Mouse (Mus musculus): Measurements from ENCODE around the gene C3. TPM values are rescaled to one million over a fixed set of nuclear protein-coding genes. Genes with fewer than 3 reads are reported as not detected.

Gene C3
- 2.0 and 2.7 TPM in 2 replicates for polyA plus RNA-seq (2014; fragmentation: Nextera tagmentation; extraction: Ambion mirVana)

DNA sequence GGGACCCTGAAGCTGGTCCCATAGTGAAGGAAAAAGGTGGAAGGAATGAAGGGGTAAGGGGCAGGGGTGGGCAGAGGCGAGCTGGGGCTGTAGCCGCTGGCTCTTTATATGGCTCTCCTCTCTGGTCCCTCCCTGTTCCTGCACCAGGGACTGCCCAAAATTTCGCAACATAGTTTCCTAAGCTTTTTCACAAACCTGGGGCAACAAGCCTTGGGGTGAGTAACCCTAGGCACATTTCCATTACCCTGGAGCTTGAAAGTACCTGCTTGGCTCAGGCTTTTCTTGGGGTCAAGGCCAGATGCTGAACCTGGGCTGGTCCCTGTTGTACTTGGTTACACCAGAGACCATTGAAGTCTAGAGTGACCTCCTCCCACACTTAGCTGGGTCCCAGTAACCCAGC, at the start of gene C3:
TSS of gene C3 (minus strand) at position 123 of the 400 bp plus-strand sequence.
- Histone ChIP-seq H3K4me3 (replicated peaks; ENCODE audit: low read length) (no peak within 1 kb of the TSS), H3K27me3 (ENCODE audit: control insufficient read depth, insufficient read depth, low read length) (no peaks in the 10 kb centered on the region), H3K4me1 (replicated peaks; ENCODE audit: control insufficient read depth, insufficient read depth, low read length) (no peaks in the 10 kb centered on the region), H3K27ac (no peak within 1 kb of the TSS), H3K36me3 (replicated peaks; ENCODE audit: control insufficient read depth, insufficient read depth) (no peaks in the 10 kb centered on the region), H3K9me3 (ENCODE audit: control insufficient read depth, low read length) (no peaks in the 10 kb centered on the region), H3K9ac (no peak within 1 kb of the TSS), H3K4me2 (replicated peaks) (no peak within 1 kb of the TSS)
- ATAC-seq (ENCODE audit: low FRiP score) (no peak), DNase-seq (ENCODE audit: low spot score) (no peak)
- WGBS: 67% methylated on average over 3 of the region's 3 CpGs

DNA sequence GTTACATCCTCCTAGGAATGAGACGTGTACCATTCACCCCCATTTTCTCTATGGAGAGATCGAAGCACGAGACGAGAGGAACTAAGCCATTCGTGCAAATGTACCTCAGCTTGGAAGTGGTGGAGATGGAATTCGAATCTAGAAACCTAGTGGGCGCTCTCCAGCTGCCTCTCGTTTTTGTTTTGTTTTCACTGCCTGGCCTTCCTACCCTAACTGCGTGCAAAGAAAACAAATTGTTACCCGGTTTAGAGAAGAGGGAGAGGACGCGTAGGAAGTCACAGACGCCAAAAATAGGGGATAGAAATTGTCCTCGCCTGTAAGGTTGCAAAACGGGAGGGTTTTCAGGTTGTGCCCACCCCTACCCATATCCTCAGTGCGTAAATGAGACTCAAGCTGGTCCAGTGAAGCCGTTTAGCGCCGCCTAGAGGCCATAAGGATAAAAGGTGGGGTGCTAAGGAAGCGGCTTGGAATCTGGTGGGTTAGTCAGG, 48.7 kb upstream of the C3 start:
- H3K9me3 ChIP-seq (ENCODE audit: control insufficient read depth, low read length): no peaks in the 10 kb centered on the region
- H3K36me3 ChIP-seq (replicated peaks; ENCODE audit: control insufficient read depth, insufficient read depth): no peaks in the 10 kb centered on the region
- peak; percentile 86 for DNase-seq (ENCODE audit: low spot score)
- peak overlapping the region; percentile 59 for H3K4me2 ChIP-seq (replicated peaks)
- H3K4me1 ChIP-seq (replicated peaks; ENCODE audit: control insufficient read depth, insufficient read depth, low read length): peaks cover 10% of the 10 kb centered on the region
- peak; percentile 79 for ATAC-seq (ENCODE audit: low FRiP score)
- no peak overlapping the region for H3K27ac ChIP-seq
- under 1% methylated on average over 20 of the region's 20 CpGs for WGBS
- H3K9ac ChIP-seq: peak overlapping the region; percentile 52
- H3K27me3 ChIP-seq (ENCODE audit: control insufficient read depth, insufficient read depth, low read length): peaks cover 40% of the 10 kb centered on the region
- H3K4me3 ChIP-seq (replicated peaks; ENCODE audit: low read length): peak overlapping the region; percentile 40

GRCm38 (mm10) chr17:57275997-57276351, 48.0 kb upstream of the C3 start:
- H3K4me3 ChIP-seq (replicated peaks; ENCODE audit: low read length): peak overlapping the region; percentile 40
- ATAC-seq (ENCODE audit: low FRiP score): peak; percentile 24; the same call in 1 of the 2 replicates
- no peak overlapping the region for H3K27ac ChIP-seq
- 0 out of 2 replicates have a peak overlapping the region, but pooled peaks have one; percentile 52 for H3K9ac ChIP-seq
- peak; percentile 28 for DNase-seq (ENCODE audit: low spot score)
- no peaks in the 10 kb centered on the region for H3K36me3 ChIP-seq (replicated peaks; ENCODE audit: control insufficient read depth, insufficient read depth)
- H3K4me2 ChIP-seq (replicated peaks): peak overlapping the region; percentile 59
- WGBS: 3% methylated on average over 13 of the region's 13 CpGs
- H3K4me1 ChIP-seq (replicated peaks; ENCODE audit: control insufficient read depth, insufficient read depth, low read length): peaks cover 10% of the 10 kb centered on the region
- no peaks in the 10 kb centered on the region for H3K9me3 ChIP-seq (ENCODE audit: control insufficient read depth, low read length)
- peaks cover 40% of the 10 kb centered on the region for H3K27me3 ChIP-seq (ENCODE audit: control insufficient read depth, insufficient read depth, low read length)

- peak; percentile 51 for DNase-seq (ENCODE audit: low spot score)
- Histone ChIP-seq H3K4me1 (replicated peaks; ENCODE audit: control insufficient read depth, insufficient read depth, low read length) (peaks cover 10% of the 10 kb centered on the region), H3K9ac (peak overlapping the region; percentile 52), H3K36me3 (replicated peaks; ENCODE audit: control insufficient read depth, insufficient read depth) (no peaks in the 10 kb centered on the region), H3K27me3 (ENCODE audit: control insufficient read depth, insufficient read depth, low read length) (peaks cover 40% of the 10 kb centered on the region), H3K4me2 (replicated peaks) (peak overlapping the region; percentile 59), H3K9me3 (ENCODE audit: control insufficient read depth, low read length) (no peaks in the 10 kb centered on the region), H3K27ac (no peak overlapping the region), H3K4me3 (replicated peaks; ENCODE audit: low read length) (peak overlapping the region; percentile 40)
- 1% methylated on average over 43 of the region's 53 CpGs for WGBS
- ATAC-seq (ENCODE audit: low FRiP score): peak; percentile 56
Measured at GRCm38 (mm10) chr17:57275111-57275996, 47.4 kb upstream of the C3 start.

DNA sequence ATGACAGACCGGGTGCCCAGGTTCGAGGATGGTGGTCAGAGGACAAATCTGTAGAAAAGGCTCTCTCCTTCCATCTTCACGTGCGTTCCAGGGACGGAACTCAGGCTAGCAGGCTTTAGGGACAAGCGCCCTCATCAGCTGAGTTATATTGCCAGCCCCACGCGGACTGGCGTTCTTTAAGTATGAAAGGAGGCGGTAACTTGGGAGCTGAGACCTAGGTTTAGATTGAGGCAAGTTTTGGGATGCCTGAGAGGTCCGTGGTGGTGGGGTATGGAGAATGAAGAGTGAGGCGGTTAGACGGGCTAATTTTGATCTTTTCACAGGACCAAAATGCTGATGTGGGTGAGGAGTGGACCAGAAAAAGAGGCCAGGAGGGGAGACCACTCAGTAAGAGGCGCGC, 46.8 kb upstream of the C3 start:
- no peaks in the 10 kb centered on the region for H3K36me3 ChIP-seq (replicated peaks; ENCODE audit: control insufficient read depth, insufficient read depth)
- H3K4me3 ChIP-seq (replicated peaks; ENCODE audit: low read length): peak overlapping the region; percentile 40
- H3K27ac ChIP-seq: no peak overlapping the region
- H3K27me3 ChIP-seq (ENCODE audit: control insufficient read depth, insufficient read depth, low read length): peaks cover 40% of the 10 kb centered on the region
- DNase-seq (ENCODE audit: low spot score) (no peak), ATAC-seq (ENCODE audit: low FRiP score) (no peak)
- WGBS: 8% methylated on average over 15 of the region's 15 CpGs
- H3K9me3 ChIP-seq (ENCODE audit: control insufficient read depth, low read length): no peaks in the 10 kb centered on the region
- peak overlapping the region; percentile 59 for H3K4me2 ChIP-seq (replicated peaks)
- H3K9ac ChIP-seq: peak overlapping the region; percentile 52
- peaks cover 10% of the 10 kb centered on the region for H3K4me1 ChIP-seq (replicated peaks; ENCODE audit: control insufficient read depth, insufficient read depth, low read length)

DNA sequence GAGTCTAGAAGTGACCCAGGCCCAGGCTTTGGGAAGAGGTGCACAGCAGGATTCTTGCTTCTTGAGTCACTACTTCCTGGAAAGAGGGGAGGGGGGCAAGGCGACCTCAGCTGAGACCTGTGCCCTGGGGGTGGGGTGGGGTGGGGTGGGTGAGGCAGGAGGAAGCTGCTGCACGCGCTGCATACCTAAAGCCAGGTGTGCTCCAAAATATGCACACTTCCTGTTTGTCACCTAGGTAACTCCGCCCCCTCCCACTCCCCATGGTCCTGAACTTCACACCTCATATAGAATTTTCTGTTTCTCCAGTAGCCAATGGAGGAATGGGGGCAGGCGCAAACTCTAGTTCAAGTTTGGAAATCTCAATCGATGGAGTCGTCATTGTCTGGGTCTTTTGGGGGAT, 45.9 kb upstream of the C3 start:
- Histone ChIP-seq H3K4me1 (replicated peaks; ENCODE audit: control insufficient read depth, insufficient read depth, low read length) (peaks cover 10% of the 10 kb centered on the region), H3K9ac (no peak overlapping the region), H3K27me3 (ENCODE audit: control insufficient read depth, insufficient read depth, low read length) (peaks cover 40% of the 10 kb centered on the region), H3K27ac (no peak overlapping the region), H3K4me2 (replicated peaks) (no peak overlapping the region), H3K4me3 (replicated peaks; ENCODE audit: low read length) (no peak overlapping the region), H3K36me3 (replicated peaks; ENCODE audit: control insufficient read depth, insufficient read depth) (no peaks in the 10 kb centered on the region), H3K9me3 (ENCODE audit: control insufficient read depth, low read length) (no peaks in the 10 kb centered on the region)
- DNase-seq (ENCODE audit: low spot score) (no peak), ATAC-seq (ENCODE audit: low FRiP score) (no peak)
- WGBS: 34% methylated on average over 7 of the region's 7 CpGs

DNA sequence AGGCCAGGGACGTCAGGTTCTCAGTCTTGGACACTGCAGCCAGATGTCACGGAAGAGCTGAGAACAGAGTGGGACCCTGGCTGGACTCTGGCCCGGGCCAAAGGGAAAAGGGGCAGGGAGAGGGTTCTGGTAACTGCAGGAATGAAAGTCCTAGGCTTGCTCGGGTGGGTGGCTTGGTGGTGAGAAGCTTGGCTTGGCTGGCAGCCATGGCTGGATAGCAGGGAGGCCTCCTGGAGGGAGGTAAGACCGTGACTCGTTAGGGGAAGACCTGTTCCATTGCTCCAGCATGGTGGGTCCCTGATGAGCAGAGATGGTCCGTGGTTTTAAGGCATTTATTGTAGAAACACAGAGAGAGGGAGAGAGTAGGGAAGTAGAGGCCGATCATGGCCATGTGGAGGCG, 43.4 kb upstream of the C3 start:
- no peaks in the 10 kb centered on the region for H3K36me3 ChIP-seq (replicated peaks; ENCODE audit: control insufficient read depth, insufficient read depth)
- no peak overlapping the region for H3K4me3 ChIP-seq (replicated peaks; ENCODE audit: low read length)
- no peak for ATAC-seq (ENCODE audit: low FRiP score)
- no peak overlapping the region for H3K9ac ChIP-seq
- no peaks in the 10 kb centered on the region for H3K9me3 ChIP-seq (ENCODE audit: control insufficient read depth, low read length)
- no peak overlapping the region for H3K27ac ChIP-seq
- H3K4me1 ChIP-seq (replicated peaks; ENCODE audit: control insufficient read depth, insufficient read depth, low read length): peaks cover 10% of the 10 kb centered on the region
- no peak for DNase-seq (ENCODE audit: low spot score)
- no peak overlapping the region for H3K4me2 ChIP-seq (replicated peaks)
- WGBS: 69% methylated on average over 8 of the region's 9 CpGs
- peaks cover 38% of the 10 kb centered on the region for H3K27me3 ChIP-seq (ENCODE audit: control insufficient read depth, insufficient read depth, low read length)

GRCm38 (mm10) chr17:57267556-57268126, 39.7 kb upstream of the C3 start:
- Histone ChIP-seq H3K27ac (no peak overlapping the region), H3K4me3 (replicated peaks; ENCODE audit: low read length) (no peak overlapping the region), H3K9me3 (ENCODE audit: control insufficient read depth, low read length) (no peaks in the 10 kb centered on the region), H3K9ac (no peak overlapping the region), H3K36me3 (replicated peaks; ENCODE audit: control insufficient read depth, insufficient read depth) (no peaks in the 10 kb centered on the region), H3K4me2 (replicated peaks) (no peak overlapping the region), H3K4me1 (replicated peaks; ENCODE audit: control insufficient read depth, insufficient read depth, low read length) (no peaks in the 10 kb centered on the region), H3K27me3 (ENCODE audit: control insufficient read depth, insufficient read depth, low read length) (0 out of 2 replicates have a peak, but pooled peaks cover 1% of the 10 kb centered on the region)
- ATAC-seq (ENCODE audit: low FRiP score) (no peak), DNase-seq (ENCODE audit: low spot score) (no peak)
- 87% methylated on average over 6 of the region's 6 CpGs for WGBS

Measured in hindbrain, embryonic 14.5 days (tissue).